Mouse (Mus musculus) midbrain, embryonic 15.5 days (tissue): ENCODE results near the gene Klf12. TPM values are rescaled to one million over a fixed set of nuclear protein-coding genes. Genes with fewer than 3 reads are reported as not detected.

Source experiments
- ATAC-seq: fragments of 200-750 bp; cut with Nextera tagmentation; replicated peaks from 2 replicates; pipeline ENCODE4 v1.8.0; 2017; ENCODE audit warnings: moderate TSS enrichment
- H3K27ac ChIP-seq: fragments of 300-500 bp; sonication (generic); 2 replicates; pipeline ENCODE4 v1.5.1; 2015; ENCODE audit warnings: mild to moderate bottlenecking, inconsistent platforms
- H3K27me3 ChIP-seq: fragments of 300-500 bp; sonication (generic); replicated peaks from 2 replicates; pipeline ENCODE4 v1.6.1; 2015; ENCODE audit warnings: inconsistent platforms
- H3K36me3 ChIP-seq: fragments of 300-500 bp; sonication (generic); replicated peaks from 2 replicates; pipeline ENCODE4 v1.6.1; 2015; ENCODE audit warnings: inconsistent platforms
- H3K4me1 ChIP-seq: fragments of 300-500 bp; sonication (generic); 2 replicates; pipeline ENCODE4 v1.6.1; 2015; ENCODE audit warnings: inconsistent platforms
- H3K4me2 ChIP-seq: fragments of 300-500 bp; sonication (generic); 2 replicates; pipeline ENCODE4 v1.6.1; 2015; ENCODE audit warnings: inconsistent platforms, mild to moderate bottlenecking, moderate library complexity
- H3K4me3 ChIP-seq: fragments of 300-500 bp; sonication (generic); 2 replicates; pipeline ENCODE4 v1.5.1; 2015; ENCODE audit warnings: mild to moderate bottlenecking, inconsistent platforms
- H3K9ac ChIP-seq: fragments of 300-500 bp; sonication (generic); 2 replicates; pipeline ENCODE4 v1.6.1; 2015; ENCODE audit warnings: mild to moderate bottlenecking, inconsistent platforms
- H3K9me3 ChIP-seq: fragments of 300-500 bp; sonication (generic); 2 replicates; pipeline ENCODE4 v1.6.1; 2016; ENCODE audit warnings: inconsistent platforms
- WGBS: fragments of 180-500 bp; shearing (Covaris S2); methylation state at CpG from one replicate; pipeline ENCODE4 v1.1.7; 2015; ENCODE audit warnings: mixed read lengths; 5-methylcytosine and 5-hydroxymethylcytosine counted together
- polyA plus RNA-seq: library from polyadenylated mRNA; unstranded; fragments of >200 nt; fragmentation: Nextera tagmentation; extraction: Ambion mirVana; gene quantifications from 2 replicates; pipeline ENCODE4 v1.2.1, GENCODE M21; 2015

Gene Klf12
- 59.9 and 61.3 TPM in 2 replicates for polyA plus RNA-seq

- H3K27ac ChIP-seq, result peak within 1 kb of the TSS; percentile 98
- H3K36me3 ChIP-seq, result no peaks in the 10 kb centered on the region
- peak within 1 kb of the TSS; percentile 56 for H3K4me3 ChIP-seq
- WGBS, result under 1% methylated on average over 39 of the region's 40 CpGs
- peaks cover 36% of the 10 kb centered on the region for H3K4me1 ChIP-seq
- peak; percentile 88 for ATAC-seq
- H3K9me3 ChIP-seq, result no peaks in the 10 kb centered on the region
- H3K27me3 ChIP-seq, result no peaks in the 10 kb centered on the region
- H3K4me2 ChIP-seq, result peak within 1 kb of the TSS; percentile 88
- H3K9ac ChIP-seq, result peak within 1 kb of the TSS; percentile 76
Measured at GRCm38 (mm10) chr14:100284119-100284860, at the start of gene Klf12. Gene Klf12, minus strand, starts transcription at chr14:100284679.

GRCm38 (mm10) chr14:100333369-100333768, 48.9 kb upstream of the Klf12 start:
- Histone ChIP-seq H3K27me3 (no peaks in the 10 kb centered on the region), H3K9ac (no peak overlapping the region), H3K9me3 (no peaks in the 10 kb centered on the region), H3K27ac (no peak overlapping the region), H3K4me3 (no peak overlapping the region), H3K36me3 (no peaks in the 10 kb centered on the region), H3K4me2 (no peak overlapping the region), H3K4me1 (no peaks in the 10 kb centered on the region)
- WGBS, result 78% methylated on average over 2 of the region's 2 CpGs
- ATAC-seq, result no peak

GRCm38 (mm10) chr14:100328602-100329276, 44.3 kb upstream of the Klf12 start:
- no peak for ATAC-seq
- no peaks in the 10 kb centered on the region for H3K36me3 ChIP-seq
- no peak overlapping the region for H3K9ac ChIP-seq
- no peak overlapping the region for H3K4me3 ChIP-seq
- H3K4me2 ChIP-seq, result no peak overlapping the region
- H3K4me1 ChIP-seq, result no peaks in the 10 kb centered on the region
- 80% methylated on average over 6 of the region's 6 CpGs for whole genome bisulfite sequencing
- H3K9me3 ChIP-seq, result no peaks in the 10 kb centered on the region
- H3K27ac ChIP-seq, result no peak overlapping the region
- H3K27me3 ChIP-seq, result no peaks in the 10 kb centered on the region

GRCm38 (mm10) chr14:100324303-100324702, 39.8 kb upstream of the Klf12 start:
- WGBS, result 89% methylated on average over 7 of the region's 7 CpGs
- no peak overlapping the region for H3K9ac ChIP-seq
- no peaks in the 10 kb centered on the region for H3K27me3 ChIP-seq
- no peak for ATAC-seq
- no peaks in the 10 kb centered on the region for H3K36me3 ChIP-seq
- H3K4me1 ChIP-seq, result no peaks in the 10 kb centered on the region
- no peak overlapping the region for H3K4me3 ChIP-seq
- no peak overlapping the region for H3K4me2 ChIP-seq
- no peaks in the 10 kb centered on the region for H3K9me3 ChIP-seq
- no peak overlapping the region for H3K27ac ChIP-seq

GRCm38 (mm10) chr14:100322012-100322411, 37.5 kb upstream of the Klf12 start:
- Histone ChIP-seq H3K4me1 (no peaks in the 10 kb centered on the region), H3K4me2 (no peak overlapping the region), H3K9ac (no peak overlapping the region), H3K36me3 (no peaks in the 10 kb centered on the region), H3K27me3 (no peaks in the 10 kb centered on the region), H3K9me3 (no peaks in the 10 kb centered on the region), H3K27ac (no peak overlapping the region), H3K4me3 (no peak overlapping the region)
- WGBS, result 96% methylated on average over 6 of the region's 6 CpGs
- ATAC-seq, result no peak

GRCm38 (mm10) chr14:100316780-100317179, 32.3 kb upstream of the Klf12 start:
- Histone ChIP-seq H3K4me3 (no peak overlapping the region), H3K27me3 (no peaks in the 10 kb centered on the region), H3K4me1 (no peaks in the 10 kb centered on the region), H3K4me2 (no peak overlapping the region), H3K27ac (no peak overlapping the region), H3K9me3 (no peaks in the 10 kb centered on the region), H3K9ac (no peak overlapping the region), H3K36me3 (no peaks in the 10 kb centered on the region)
- WGBS, result 66% methylated on average over 4 of the region's 4 CpGs
- ATAC-seq, result no peak

- no peaks in the 10 kb centered on the region for H3K4me1 ChIP-seq
- no peak overlapping the region for H3K27ac ChIP-seq
- H3K9me3 ChIP-seq, result no peaks in the 10 kb centered on the region
- H3K27me3 ChIP-seq, result no peaks in the 10 kb centered on the region
- no peak overlapping the region for H3K4me2 ChIP-seq
- 58% methylated on average over 4 of the region's 4 CpGs for WGBS
- no peak overlapping the region for H3K9ac ChIP-seq
- ATAC-seq, result no peak
- H3K4me3 ChIP-seq, result no peak overlapping the region
- no peaks in the 10 kb centered on the region for H3K36me3 ChIP-seq
Measured at GRCm38 (mm10) chr14:100314099-100314498, 29.6 kb upstream of the Klf12 start.

- no peaks in the 10 kb centered on the region for H3K27me3 ChIP-seq
- H3K4me3 ChIP-seq, result no peak overlapping the region
- H3K4me2 ChIP-seq, result no peak overlapping the region
- ATAC-seq, result no peak
- no peaks in the 10 kb centered on the region for H3K36me3 ChIP-seq
- no peaks in the 10 kb centered on the region for H3K4me1 ChIP-seq
- no peaks in the 10 kb centered on the region for H3K9me3 ChIP-seq
- H3K27ac ChIP-seq, result no peak overlapping the region
- H3K9ac ChIP-seq, result no peak overlapping the region
- 83% methylated on average over 1 of the region's 1 CpGs for WGBS
Measured at GRCm38 (mm10) chr14:100300905-100301304, 16.4 kb upstream of the Klf12 start.

GRCm38 (mm10) chr14:100298892-100299291, 14.4 kb upstream of the Klf12 start:
- Histone ChIP-seq H3K9me3 (no peaks in the 10 kb centered on the region), H3K4me2 (no peak overlapping the region), H3K27me3 (no peaks in the 10 kb centered on the region), H3K4me1 (no peaks in the 10 kb centered on the region), H3K9ac (no peak overlapping the region), H3K4me3 (no peak overlapping the region), H3K36me3 (no peaks in the 10 kb centered on the region), H3K27ac (no peak overlapping the region)
- ATAC-seq, result no peak
- 82% methylated on average over 6 of the region's 6 CpGs for WGBS

GRCm38 (mm10) chr14:100286586-100287241, 2.2 kb upstream of the Klf12 start:
- Histone ChIP-seq H3K4me1 (peaks cover 28% of the 10 kb centered on the region), H3K9ac (peak overlapping the region; percentile 76), H3K4me2 (peak overlapping the region; percentile 88), H3K4me3 (peak overlapping the region; percentile 56), H3K27ac (peak overlapping the region; percentile 98), H3K27me3 (no peaks in the 10 kb centered on the region), H3K9me3 (no peaks in the 10 kb centered on the region), H3K36me3 (no peaks in the 10 kb centered on the region)
- no peak for ATAC-seq
- 7% methylated on average over 19 of the region's 19 CpGs for WGBS

GRCm38 (mm10) chr14:100285656-100286585, 1.4 kb upstream of the Klf12 start:
- under 1% methylated on average over 60 of the region's 60 CpGs for WGBS
- H3K27me3 ChIP-seq, result no peaks in the 10 kb centered on the region

More at GRCm38 (mm10) chr14:100285656-100286585, 1.4 kb upstream of the Klf12 start:
- peak overlapping the region; percentile 88 for H3K4me2 ChIP-seq
- H3K9ac ChIP-seq, result peak overlapping the region; percentile 76
- H3K4me3 ChIP-seq, result peak overlapping the region; percentile 56
- H3K27ac ChIP-seq, result peak overlapping the region; percentile 98
- ATAC-seq, result peak; percentile 56
- H3K4me1 ChIP-seq, result peaks cover 32% of the 10 kb centered on the region
- no peaks in the 10 kb centered on the region for H3K36me3 ChIP-seq
- no peaks in the 10 kb centered on the region for H3K9me3 ChIP-seq
